Mouse (Mus musculus) heart, adult 2 months (tissue): ENCODE data around the gene Mapk7.

Experiments used
- CTCF ChIP-seq: fragments of 200-600 bp; IDR thresholded peaks from 2 replicates; pipeline ENCODE4 v1.8.1; 2022; ENCODE audit warnings: antibody characterized with exemption, mild to moderate bottlenecking, moderate library complexity
- EP300 ChIP-seq: fragments of 200-500 bp; IDR thresholded peaks from 2 replicates; pipeline ENCODE4 v1.6.1; 2011; ENCODE audit warnings: low read depth, low read length, control low read depth; ENCODE audit not compliant: insufficient read depth
- POLR2A ChIP-seq: fragments of 200-500 bp; IDR thresholded peaks from 2 replicates; pipeline ENCODE4 v1.6.1; 2011; ENCODE audit warnings: mild to moderate bottlenecking, low read depth, low read length, control low read depth; ENCODE audit not compliant: insufficient read depth

DNA sequence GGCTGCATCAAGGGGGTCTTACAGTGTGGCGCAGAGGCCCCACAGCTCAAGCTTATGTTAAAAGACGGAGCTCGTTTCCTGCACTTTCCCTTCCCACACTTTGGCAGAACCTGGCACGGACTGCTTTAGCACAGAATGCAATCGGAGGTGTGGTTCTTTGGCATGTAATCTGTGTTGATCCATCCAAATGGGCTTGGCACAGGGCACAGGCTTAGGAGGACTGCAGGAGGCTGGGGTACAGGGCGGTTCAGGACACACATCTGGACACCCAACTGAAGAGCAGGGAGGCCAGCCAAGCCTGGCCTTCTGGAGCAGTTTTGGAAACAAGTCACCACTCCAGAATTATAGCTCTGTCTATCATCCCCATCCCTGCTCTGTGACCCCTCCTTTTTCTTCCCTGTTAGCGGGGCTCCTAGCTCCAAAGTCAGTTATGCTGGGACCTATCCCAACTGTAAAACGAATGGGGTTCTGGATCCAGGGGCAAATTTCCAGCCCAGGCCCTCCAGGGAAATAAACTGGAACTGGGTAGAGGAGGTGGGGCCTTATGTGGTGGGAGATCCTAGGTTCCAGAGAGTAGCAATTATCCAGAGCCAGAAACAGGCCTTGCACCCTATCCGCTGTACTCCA is 45.5 kb downstream of the Mapk7 start:
- TF ChIP-seq CTCF (no peak), EP300 (0 out of 2 replicates have a peak, but pooled peaks have one; percentile 52), POLR2A (no peak)
